Mouse (Mus musculus) 416B (cell line): ENCODE data around the gene Cblc.

Experiments used
- DNase-seq: peaks from one replicate; pipeline ENCODE4 v3.0.0; 2011; ENCODE audit warnings: low read depth

Cblc gene

GRCm38 (mm10) chr7:19750217-19751069 lies 46.2 kb downstream of the Cblc start, which contains the start of gene Nectin2:
Gene Nectin2, minus strand, starts transcription at chr7:19750483.
- peak; percentile 91 for DNase-seq

GRCm38 (mm10) chr7:19749389-19750216 lies 47.0 kb downstream of the Cblc start:
- DNase-seq, result peak; percentile 97

GRCm38 (mm10) chr7:19748219-19749195 lies 48.1 kb downstream of the Cblc start:
- no peak for DNase-seq

- DNase-seq, result no peak
Measured at GRCm38 (mm10) chr7:19747420-19748218, 49.0 kb downstream of the Cblc start.

GRCm38 (mm10) chr7:19746426-19747201 lies 50.0 kb downstream of the Cblc start:
- DNase-seq, result no peak

- DNase-seq, result no peak
Measured at GRCm38 (mm10) chr7:19745971-19746370, 50.6 kb downstream of the Cblc start.

- peak; percentile 73 for DNase-seq
Measured at GRCm38 (mm10) chr7:19744590-19745385, 51.8 kb downstream of the Cblc start.

GRCm38 (mm10) chr7:19743791-19744190 lies 52.8 kb downstream of the Cblc start:
- DNase-seq, result no peak

GRCm38 (mm10) chr7:19742468-19742867 lies 54.1 kb downstream of the Cblc start:
- no peak for DNase-seq

GRCm38 (mm10) chr7:19741329-19742031 lies 55.1 kb downstream of the Cblc start:
- no peak for DNase-seq

- peak; percentile 36 for DNase-seq
Measured at GRCm38 (mm10) chr7:19740269-19740668, 56.3 kb downstream of the Cblc start.

GRCm38 (mm10) chr7:19738771-19739170 lies 57.8 kb downstream of the Cblc start:
- DNase-seq, result peak; percentile 35

GRCm38 (mm10) chr7:19736389-19737057 lies 60.1 kb downstream of the Cblc start:
- peak; percentile 99 for DNase-seq

- DNase-seq, result no peak
Measured at GRCm38 (mm10) chr7:19734178-19734666, 62.4 kb downstream of the Cblc start.
